Mouse (Mus musculus) CH12.LX (cell line): ENCODE results near the gene Chrm3. TPM values are rescaled to one million over a fixed set of nuclear protein-coding genes. Genes with fewer than 3 reads are reported as not detected.

Experiments used
- DNase-seq: peaks from one replicate; pipeline ENCODE4 v3.0.0-alpha.2; 2013; ENCODE audit errors: extremely low read depth
- H3K27ac ChIP-seq: 2 replicates; pipeline ENCODE4 v1.5.1; 2012; ENCODE audit warnings: low read depth, mild to moderate bottlenecking, control low read depth, moderate library complexity; ENCODE audit not compliant: insufficient read depth
- H3K27me3 ChIP-seq: replicated peaks from 2 replicates; pipeline ENCODE3; 2012; ENCODE audit warnings: inconsistent platforms
- H3K36me3 ChIP-seq, 2 experiments: replicated peaks in 1 of 2; 2 replicates each; pipeline versions ENCODE3 to v1.6.1; 2012; ENCODE audit warnings: inconsistent platforms in 1 of 2, low read length in 1 of 2, mild to moderate bottlenecking in 1 of 2, mixed read lengths in 1 of 2, moderate library complexity in 1 of 2; ENCODE audit not compliant: control insufficient read depth in 1 of 2, insufficient read depth in 1 of 2
- H3K4me1 ChIP-seq, 2 experiments: 2 replicates each; pipeline ENCODE4 v1.6.1; 2012; ENCODE audit warnings: inconsistent platforms in 1 of 2, moderate library complexity in 1 of 2; ENCODE audit not compliant: insufficient read depth in 2 of 2, control insufficient read depth in 1 of 2
- H3K4me2 ChIP-seq: 2 replicates; pipeline ENCODE4 v1.6.1; 2012; ENCODE audit warnings: low read depth, mild to moderate bottlenecking, control low read depth; ENCODE audit not compliant: poor library complexity, insufficient read depth, severe bottlenecking
- H3K4me3 ChIP-seq, 3 experiments: fragments of 150-350 bp in 1 of 3; sonication (generic) in 1 of 3; replicated peaks in 1 of 3; 2 replicates each; pipeline versions ENCODE3 to v1.5.1; 2011 to 2012; ENCODE audit warnings: low read depth in 2 of 3, low read length in 2 of 3, mild to moderate bottlenecking in 2 of 3, moderate library complexity in 2 of 3, control low read depth in 1 of 3, improper control_type of control experiment in 1 of 3, inconsistent platforms in 1 of 3, mixed read lengths in 1 of 3; ENCODE audit not compliant: poor library complexity in 1 of 3
- H3K79me2 ChIP-seq: replicated peaks from 2 replicates; pipeline ENCODE4 v1.6.1; 2012; ENCODE audit warnings: mild to moderate bottlenecking, moderate library complexity; ENCODE audit not compliant: control insufficient read depth, poor library complexity, insufficient read depth, severe bottlenecking; ENCODE audit errors: extremely low read depth
- H3K9ac ChIP-seq: 2 replicates; pipeline ENCODE4 v1.6.1; 2012; ENCODE audit warnings: low read depth, mild to moderate bottlenecking, control low read depth, moderate library complexity; ENCODE audit not compliant: insufficient read depth
- H3K9me3 ChIP-seq: replicated peaks from 2 replicates; pipeline ENCODE3; 2012; ENCODE audit warnings: low read length, inconsistent platforms, mixed read lengths
- BHLHE40 ChIP-seq: IDR thresholded peaks from 2 replicates; pipeline ENCODE4 v1.6.1; 2011; ENCODE audit warnings: mild to moderate bottlenecking, low read depth, low read length, improper control_type of control experiment
- CHD1 ChIP-seq: IDR thresholded peaks from 2 replicates; pipeline ENCODE4 v1.6.1; 2012; ENCODE audit warnings: low read depth, low read length, improper control_type of control experiment, inconsistent platforms
- CHD2 ChIP-seq: IDR thresholded peaks from 2 replicates; pipeline ENCODE4 v1.6.1; 2011; ENCODE audit warnings: low read length, improper control_type of control experiment
- E2F4 ChIP-seq: IDR thresholded peaks from 2 replicates; pipeline ENCODE4 v1.6.1; 2011; ENCODE audit warnings: low read depth, low read length, improper control_type of control experiment; ENCODE audit not compliant: insufficient replicate concordance
- ETS1 ChIP-seq: conservative IDR thresholded peaks from 2 replicates; pipeline ENCODE4 v1.6.1; 2012; ENCODE audit warnings: low read depth, mild to moderate bottlenecking, inconsistent platforms, low read length, improper control_type of control experiment, moderate library complexity
- GABPA ChIP-seq: IDR thresholded peaks from 2 replicates; pipeline ENCODE4 v1.6.1; 2012; ENCODE audit warnings: low read depth, low read length, improper control_type of control experiment, inconsistent platforms; ENCODE audit not compliant: insufficient replicate concordance
- HCFC1 ChIP-seq: IDR thresholded peaks from 2 replicates; pipeline ENCODE4 v1.6.1; 2012; ENCODE audit warnings: low read depth, mild to moderate bottlenecking, inconsistent platforms, low read length, improper control_type of control experiment
- IRF4 ChIP-seq: IDR thresholded peaks from 2 replicates; pipeline ENCODE4 v1.6.1; 2014; ENCODE audit warnings: low read depth, mild to moderate bottlenecking, inconsistent platforms, low read length, improper control_type of control experiment
- KAT2A ChIP-seq: IDR thresholded peaks from 2 replicates; pipeline ENCODE4 v1.6.1; 2012; ENCODE audit warnings: low read length, improper control_type of control experiment, inconsistent platforms; ENCODE audit not compliant: insufficient replicate concordance
- MAFK ChIP-seq: IDR thresholded peaks from 2 replicates; pipeline ENCODE4 v1.6.1; 2011; ENCODE audit warnings: low read length, improper control_type of control experiment; ENCODE audit not compliant: insufficient replicate concordance
- MAX ChIP-seq: IDR thresholded peaks from 2 replicates; pipeline ENCODE4 v1.6.1; 2011; ENCODE audit warnings: low read length, improper control_type of control experiment
- MEF2A ChIP-seq: IDR thresholded peaks from 2 replicates; pipeline ENCODE4 v1.6.1; 2014; ENCODE audit warnings: low read depth, mild to moderate bottlenecking, inconsistent platforms, low read length, improper control_type of control experiment, borderline replicate concordance
- MYC ChIP-seq: IDR thresholded peaks from 2 replicates; pipeline ENCODE4 v1.6.1; 2011; ENCODE audit warnings: low read depth, mild to moderate bottlenecking, improper control_type of control experiment, low read length
- NRF1 ChIP-seq: IDR thresholded peaks from 2 replicates; pipeline ENCODE4 v1.6.1; 2014; ENCODE audit warnings: low read depth, mild to moderate bottlenecking, inconsistent platforms, low read length, improper control_type of control experiment, moderate library complexity
- SIN3A ChIP-seq: IDR thresholded peaks from 2 replicates; pipeline ENCODE4 v1.6.1; 2012; ENCODE audit warnings: low read length, improper control_type of control experiment, inconsistent platforms
- SMC3 ChIP-seq: IDR thresholded peaks from 2 replicates; pipeline ENCODE4 v1.6.1; 2011; ENCODE audit warnings: low read depth, low read length, improper control_type of control experiment
- TCF12 ChIP-seq: IDR thresholded peaks from 2 replicates; pipeline ENCODE4 v1.6.1; 2014; ENCODE audit warnings: low read depth, mild to moderate bottlenecking, inconsistent platforms, low read length, improper control_type of control experiment
- UBTF ChIP-seq: IDR thresholded peaks from 2 replicates; pipeline ENCODE4 v1.6.1; 2012; ENCODE audit warnings: low read depth, mild to moderate bottlenecking, inconsistent platforms, low read length, improper control_type of control experiment, moderate library complexity
- USF1 ChIP-seq: IDR thresholded peaks from 2 replicates; pipeline ENCODE4 v1.6.1; 2014; ENCODE audit warnings: low read depth, mild to moderate bottlenecking, inconsistent platforms, low read length, improper control_type of control experiment
- USF2 ChIP-seq: conservative IDR thresholded peaks from 2 replicates; pipeline ENCODE4 v1.6.1; 2011; ENCODE audit warnings: low read depth, low read length, improper control_type of control experiment
- ZKSCAN1 ChIP-seq: IDR thresholded peaks from 2 replicates; pipeline ENCODE4 v1.6.1; 2012; ENCODE audit warnings: low read depth, inconsistent platforms, low read length, improper control_type of control experiment, borderline replicate concordance
- ZMIZ1 ChIP-seq: IDR thresholded peaks from 2 replicates; pipeline ENCODE4 v1.6.1; 2012; ENCODE audit warnings: low read depth, mild to moderate bottlenecking, inconsistent platforms, low read length, improper control_type of control experiment
- ZNF384 ChIP-seq: IDR thresholded peaks from 2 replicates; pipeline ENCODE4 v1.6.1; 2012; ENCODE audit warnings: low read depth, low read length, improper control_type of control experiment, inconsistent platforms
- dilution Hi-C: fragments of 300-500 bp; cut with MboI; formaldehyde crosslinking; loops from 2 replicates; pipeline ENCODE4 v1.14.3; 2020; ENCODE audit warnings: low sequenced_read_pairs; ENCODE audit not compliant: extremely low pct_unique_long_range_greater_than_20kb, extremely low pct_ligation_motif_present
- in situ Hi-C: fragments of 300-500 bp; cut with MboI; formaldehyde crosslinking; loops from 3 replicates; pipeline ENCODE4 v1.14.3; 2019; ENCODE audit warnings: low sequenced_read_pairs, low pct_ligation_motif_present, low pct_unique_long_range_greater_than_20kb, mixed read lengths
- polyA plus RNA-seq: library from polyadenylated mRNA; unstranded; fragments of >175 nt; gene quantifications from 2 replicates; pipeline ENCODE4 v1.2.1, GENCODE M21; 2012; ENCODE audit warnings: low read depth; ENCODE audit not compliant: insufficient read length
- total RNA-seq, 2 experiments: library from RNA; depleted of rRNA; stranded (reverse); fragments of 300-350 nt in 1 of 2; fragments of >200 nt in 1 of 2; gene quantifications; 2 replicates each; pipeline ENCODE4 v1.2.3; 2012 to 2014

Gene Chrm3
- total and polyA plus RNA-seq, 3 experiments = not detected

- H3K4me1 ChIP-seq = peaks cover 0 to 8% of the 10 kb centered on the region in 2 experiments; a peak in 1 of 4 replicates
- no peaks in the 10 kb centered on the region for H3K27me3 ChIP-seq
- no peaks in the 10 kb centered on the region for H3K9me3 ChIP-seq
- H3K27ac ChIP-seq = no peak overlapping the region
- dilution Hi-C loops = no loop called here
- in situ Hi-C loops = no loop called here
- no peak for DNase-seq
- no peaks in the 10 kb centered on the region for H3K79me2 ChIP-seq
- no peak overlapping the region for H3K4me2 ChIP-seq
- no peak overlapping the region for H3K4me3 ChIP-seq
- no peaks in the 10 kb centered on the region for H3K36me3 ChIP-seq
- no peak overlapping the region for H3K9ac ChIP-seq
- TF ChIP-seq MEF2A (no peak), E2F4 (no peak), CHD1 (no peak), USF1 (no peak), MAFK (no peak), MYC (no peak), ZKSCAN1 (no peak), CHD2 (no peak), GABPA (no peak), ZNF384 (no peak)
Observed at GRCm38 (mm10) chr13:10086336-10086735, 274.3 kb downstream of the Chrm3 start.

DNA sequence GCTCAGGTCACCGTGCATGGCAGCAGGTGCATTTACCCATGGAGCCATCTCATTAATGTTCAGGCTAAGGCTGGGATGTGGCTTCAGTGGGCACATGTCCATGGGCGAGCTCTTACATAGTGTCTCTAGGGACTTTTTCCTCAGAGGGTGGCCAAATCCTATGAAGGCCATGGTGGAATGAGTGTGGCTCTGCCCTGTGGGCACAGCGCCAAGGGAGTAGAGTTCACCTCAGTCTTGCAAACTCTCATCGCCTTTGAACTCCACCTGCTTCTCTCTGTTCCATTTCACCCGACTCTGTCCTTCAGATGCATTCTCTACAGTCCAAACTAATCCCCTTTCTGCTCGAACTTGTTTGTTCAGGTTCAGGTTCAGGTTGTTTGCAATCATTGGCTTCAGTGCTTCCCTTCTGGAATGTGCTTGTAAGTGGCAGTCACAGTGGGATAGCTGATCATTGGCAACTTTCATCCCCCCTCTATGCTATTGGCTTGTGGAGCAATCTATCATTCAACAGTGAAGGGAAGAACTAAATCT lies 278.7 kb downstream of the Chrm3 start:
- no peaks in the 10 kb centered on the region for H3K79me2 ChIP-seq
- no peak for TF ChIP-seq MEF2A
- TF ChIP-seq MAX = no peak
- no peak for TF ChIP-seq ZKSCAN1
- no peak for TF ChIP-seq TCF12
- no peak for TF ChIP-seq BHLHE40
- no peak for TF ChIP-seq HCFC1
- no peak for TF ChIP-seq CHD2
- TF ChIP-seq ZMIZ1 = no peak
- no peak for TF ChIP-seq NRF1
- TF ChIP-seq SMC3 = no peak
- no peak for TF ChIP-seq SIN3A
- TF ChIP-seq UBTF = no peak
- no peak for TF ChIP-seq GABPA
- TF ChIP-seq IRF4 = no peak
- TF ChIP-seq USF1 = no peak
- TF ChIP-seq E2F4 = no peak
- TF ChIP-seq ETS1 = no peak
- TF ChIP-seq USF2 = no peak
- TF ChIP-seq KAT2A = no peak
- TF ChIP-seq ZNF384 = no peak
- in situ Hi-C loops (no loop called here), dilution Hi-C loops (no loop called here)
- no peak for DNase-seq
- H3K4me3 ChIP-seq = no peak overlapping the region
- H3K9ac ChIP-seq = no peak overlapping the region
- H3K27me3 ChIP-seq = no peaks in the 10 kb centered on the region
- no peak overlapping the region for H3K4me2 ChIP-seq
- H3K4me1 ChIP-seq = peaks cover 0 to 8% of the 10 kb centered on the region in 2 experiments; a peak in 1 of 4 replicates
- H3K36me3 ChIP-seq = no peaks in the 10 kb centered on the region
- H3K9me3 ChIP-seq = no peaks in the 10 kb centered on the region
- H3K27ac ChIP-seq = no peak overlapping the region
